Mouse (Mus musculus) gastrocnemius, adult 2 months (tissue): Measurements from ENCODE around the gene Nudt5. TPM values are rescaled to one million over a fixed set of nuclear protein-coding genes. Genes with fewer than 3 reads are reported as not detected.

Source experiments
- DNase-seq: peaks from one replicate; pipeline ENCODE4 v3.0.0; 2022
- H3K27ac ChIP-seq: fragments of 200-600 bp; 2 replicates; pipeline ENCODE4 v1.8.1; 2022; ENCODE audit warnings: mild to moderate bottlenecking
- H3K4me3 ChIP-seq: fragments of 200-600 bp; 2 replicates; pipeline ENCODE4 v1.8.1; 2022; ENCODE audit warnings: mild to moderate bottlenecking, moderate library complexity
- CTCF ChIP-seq: fragments of 200-600 bp; IDR thresholded peaks from 2 replicates; pipeline ENCODE4 v1.8.1; 2022; ENCODE audit warnings: antibody characterized with exemption, mild to moderate bottlenecking, moderate library complexity
- intact Hi-C: fragments of 180-260 bp; cut with DNase I; formaldehyde crosslinking; loops from one replicate; pipeline ENCODE4 v1.15.1; 2025
- total RNA-seq, 2 experiments: library from RNA; stranded (reverse); gene quantifications; 2 replicates each; pipeline ENCODE4 v1.2.3; 2021

Nudt5 gene
- total RNA-seq, 2 experiments from 2014 or later = 2.6 to 5.1 TPM

- Histone ChIP-seq H3K4me3 (no peak overlapping the region), H3K27ac (no peak overlapping the region)
- DNase-seq = no peak
- TF ChIP-seq CTCF = peak; percentile 45
- intact Hi-C loops = no loop called here
Observed at GRCm38 (mm10) chr2:5824213-5824612, 20.6 kb upstream of the Nudt5 start.

- Histone ChIP-seq H3K27ac (no peak overlapping the region), H3K4me3 (no peak overlapping the region)
- TF ChIP-seq CTCF = no peak
- intact Hi-C loops = no loop called here
- no peak for DNase-seq
Observed at GRCm38 (mm10) chr2:5824685-5825084, 20.1 kb upstream of the Nudt5 start.

GRCm38 (mm10) chr2:5825265-5825913 lies 19.4 kb upstream of the Nudt5 start:
- intact Hi-C loops = no loop called here
- no peak overlapping the region for H3K27ac ChIP-seq
- no peak overlapping the region for H3K4me3 ChIP-seq
- no peak for TF ChIP-seq CTCF
- no peak for DNase-seq

GRCm38 (mm10) chr2:5840815-5841214 lies 4.0 kb upstream of the Nudt5 start:
- no peak for DNase-seq
- H3K4me3 ChIP-seq = no peak overlapping the region
- TF ChIP-seq CTCF = no peak
- intact Hi-C loops = loop anchor here (10.0 kb wide), 1 partner anchor 104 kb away; the partner anchor contains the start of gene Dhtkd1
- H3K27ac ChIP-seq = no peak overlapping the region

DNA sequence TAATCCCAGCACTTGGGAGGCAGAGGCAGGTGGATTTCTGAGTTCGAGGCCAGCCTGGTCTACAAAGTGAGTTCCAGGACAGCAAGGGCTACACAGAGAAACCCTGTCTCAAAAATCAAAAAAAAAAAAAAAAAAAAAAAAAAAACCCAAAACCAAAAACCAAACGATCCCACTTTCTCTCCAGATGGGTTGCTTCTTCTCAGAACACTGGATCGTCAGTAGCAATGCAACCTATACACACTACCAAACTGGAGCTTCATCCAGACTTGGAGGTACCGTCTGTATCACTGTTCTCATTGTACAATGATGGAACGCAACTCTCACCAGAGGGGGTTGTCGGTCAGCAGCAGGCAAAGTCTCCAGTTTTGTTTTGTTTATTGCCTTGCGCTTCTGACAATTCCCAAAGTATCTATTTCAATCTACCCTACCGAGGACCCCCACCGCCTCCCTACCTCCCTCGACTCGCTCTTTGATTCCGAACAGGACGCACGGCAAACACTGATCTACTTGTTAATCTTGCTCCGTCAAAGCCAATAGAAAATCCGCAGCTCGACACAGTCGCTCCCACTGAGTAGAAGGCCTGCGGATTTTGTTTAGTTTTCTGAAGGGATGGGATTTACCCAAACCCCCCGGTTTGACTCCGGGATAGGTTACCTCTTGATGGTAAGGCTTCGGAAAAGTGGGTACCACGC lies 492 bp upstream of the Nudt5 start:
- no peak for TF ChIP-seq CTCF
- intact Hi-C loops = loop anchor here (2.0 to 10.0 kb wide), 2 partner anchors 50 to 100 kb away; partner anchors contain the start of genes Dhtkd1 and Sec61a2
- H3K4me3 ChIP-seq = peak overlapping the region; percentile 75
- DNase-seq = no peak
- peak overlapping the region; percentile 96 for H3K27ac ChIP-seq

GRCm38 (mm10) chr2:5845826-5846225 lies 1.0 kb downstream of the Nudt5 start:
- H3K27ac ChIP-seq = peak overlapping the region; percentile 96
- no peak for DNase-seq
- intact Hi-C loops = loop anchor here (2.0 to 10.0 kb wide), 2 partner anchors 49 to 99 kb away; partner anchors contain the start of genes Dhtkd1 and Sec61a2

GRCm38 (mm10) chr2:5851116-5851515 lies 6.3 kb downstream of the Nudt5 start:
- intact Hi-C loops = no loop called here
- TF ChIP-seq CTCF = no peak
- no peak for DNase-seq
- no peak overlapping the region for H3K27ac ChIP-seq
- H3K4me3 ChIP-seq = no peak overlapping the region

More at GRCm38 (mm10) chr2:5845826-5846225, 1.0 kb downstream of the Nudt5 start:
- H3K4me3 ChIP-seq = peak overlapping the region; percentile 75
- no peak for TF ChIP-seq CTCF

DNA sequence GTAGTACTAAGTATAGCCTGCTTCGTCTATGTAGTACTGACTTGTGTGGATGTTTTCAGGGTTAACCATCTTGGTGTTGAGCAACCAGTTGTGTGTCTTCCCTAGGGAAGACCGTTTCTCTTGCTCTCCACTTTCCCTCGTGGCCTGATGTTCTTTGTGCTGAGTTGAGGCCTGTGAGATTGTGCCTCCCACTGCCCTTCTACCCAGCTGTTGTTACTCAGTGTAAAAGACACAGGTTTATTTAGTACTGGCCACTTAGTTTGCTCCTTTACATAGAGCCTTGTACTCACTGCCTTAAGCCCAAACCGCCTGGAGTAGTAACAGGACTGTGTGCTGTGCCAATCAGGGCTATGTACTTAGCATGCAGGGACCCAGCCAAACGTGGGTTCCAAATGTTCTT lies 7.0 kb downstream of the Nudt5 start:
- H3K27ac ChIP-seq = no peak overlapping the region
- no peak for TF ChIP-seq CTCF

DNA sequence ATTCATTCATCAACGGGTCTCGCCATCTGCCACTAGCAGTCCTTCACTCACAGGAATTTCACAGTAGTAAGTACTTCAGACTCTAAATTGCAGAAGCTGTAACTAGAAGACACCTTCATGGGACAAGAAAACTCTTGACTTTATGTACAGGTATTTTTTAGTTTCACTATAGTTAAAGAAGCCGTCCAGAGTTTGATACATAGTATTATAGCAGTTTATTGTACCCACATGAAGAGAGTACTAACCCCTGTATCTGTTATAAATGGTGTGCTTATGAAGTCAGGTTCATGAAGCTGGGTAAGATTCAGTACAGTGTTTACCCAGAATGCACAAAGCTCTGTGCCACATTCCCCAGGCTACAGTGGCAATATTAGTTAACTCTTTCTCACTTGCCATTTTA lies 18.0 kb downstream of the Nudt5 start, which contains the start of gene Gm13199:
Gene Gm13199, minus strand, starts transcription at position 101 of the 400 bp plus-strand sequence.
- no peak for DNase-seq
- no peak for TF ChIP-seq CTCF
- H3K4me3 ChIP-seq = no peak within 1 kb of the TSS
- intact Hi-C loops = no loop called here
- H3K27ac ChIP-seq = no peak within 1 kb of the TSS

More for the DNA sequence above, 7.0 kb downstream of the Nudt5 start:
- DNase-seq = no peak
- intact Hi-C loops = no loop called here
- H3K4me3 ChIP-seq = no peak overlapping the region

GRCm38 (mm10) chr2:5867681-5868080 lies 22.9 kb downstream of the Nudt5 start:
- H3K27ac ChIP-seq = no peak overlapping the region
- no peak for TF ChIP-seq CTCF
- no peak overlapping the region for H3K4me3 ChIP-seq
- no peak for DNase-seq
- intact Hi-C loops = no loop called here

DNA sequence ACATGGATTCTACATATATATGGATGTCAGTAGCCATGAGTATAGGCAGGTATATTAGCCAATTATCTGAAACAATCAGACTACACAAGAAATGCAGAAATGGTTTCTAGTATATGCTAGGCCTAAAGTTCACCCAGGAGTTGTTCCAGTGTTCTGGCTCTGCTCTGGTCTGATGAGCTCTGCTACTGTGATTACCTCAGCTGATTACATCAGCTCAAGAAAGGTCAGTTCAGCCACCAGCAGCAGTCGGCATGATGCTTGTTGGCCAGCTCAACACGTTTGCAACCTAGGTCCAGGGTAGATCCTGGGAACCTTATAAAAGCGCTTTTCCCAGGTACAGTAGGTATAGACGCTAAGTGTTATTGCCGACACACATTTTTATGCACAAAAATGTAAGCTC lies 24.9 kb downstream of the Nudt5 start:
- no peak for TF ChIP-seq CTCF
- no peak for DNase-seq
- no peak overlapping the region for H3K27ac ChIP-seq
- intact Hi-C loops = no loop called here
- no peak overlapping the region for H3K4me3 ChIP-seq

- no peak for DNase-seq
- H3K27ac ChIP-seq = no peak overlapping the region
Observed at GRCm38 (mm10) chr2:5877446-5877845, 32.6 kb downstream of the Nudt5 start.

DNA sequence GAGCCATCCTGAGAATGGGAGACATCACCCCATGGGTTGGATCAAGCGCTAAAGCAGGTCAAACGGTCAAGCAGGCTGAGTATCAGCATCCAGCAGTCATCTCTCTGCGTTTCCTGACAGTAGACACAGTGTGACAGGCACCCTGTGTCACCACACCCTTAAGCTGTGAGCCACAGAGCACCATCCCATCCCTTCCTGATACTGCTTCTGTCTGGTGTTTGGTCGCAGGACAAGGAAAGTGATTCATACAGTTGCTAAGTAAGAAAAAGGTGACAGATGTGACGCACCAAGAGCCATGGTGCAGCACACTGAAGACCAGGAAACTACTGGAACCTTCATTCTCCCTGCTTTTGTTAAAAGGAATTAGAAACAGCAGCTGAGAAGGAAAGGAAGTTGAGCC lies 44.0 kb downstream of the Nudt5 start:
- no peak for TF ChIP-seq CTCF
- no peak for DNase-seq
- intact Hi-C loops = no loop called here
- Histone ChIP-seq H3K4me3 (no peak overlapping the region), H3K27ac (no peak overlapping the region)

More at GRCm38 (mm10) chr2:5877446-5877845, 32.6 kb downstream of the Nudt5 start:
- intact Hi-C loops = no loop called here
- no peak overlapping the region for H3K4me3 ChIP-seq
- no peak for TF ChIP-seq CTCF
